Mouse (Mus musculus) small intestine, adult 2 months (tissue): ENCODE measurements around the gene Podxl2.

ENCODE experiments used
- CTCF ChIP-seq: fragments of 200-500 bp; IDR thresholded peaks from 2 replicates; pipeline ENCODE4 v1.5.1; 2012; ENCODE audit warnings: low read depth, mild to moderate bottlenecking, control low read depth, inconsistent platforms, low read length, moderate library complexity, mixed read lengths; ENCODE audit not compliant: insufficient replicate concordance, insufficient read length; ENCODE audit errors: extremely low read depth
- POLR2A ChIP-seq: fragments of 200-500 bp; IDR thresholded peaks from 2 replicates; pipeline ENCODE4 v1.6.1; 2012; ENCODE audit warnings: low read depth, mild to moderate bottlenecking, control low read depth, inconsistent platforms, low read length, moderate library complexity

GRCm38 (mm10) chr6:88832663-88833062, 42.2 kb downstream of the Podxl2 start:
- TF ChIP-seq POLR2A, result no peak
- TF ChIP-seq CTCF, result no peak
